Mouse (Mus musculus) limb, embryonic 15.5 days (tissue): ENCODE measurements around the gene S100a1. TPM values are rescaled to one million over a fixed set of nuclear protein-coding genes. Genes with fewer than 3 reads are reported as not detected.

Experiments
- ATAC-seq: fragments of 200-750 bp; cut with Nextera tagmentation; 2 replicates; pipeline ENCODE4 v1.8.0; 2017; ENCODE audit warnings: low read depth, moderate TSS enrichment; ENCODE audit not compliant: insufficient number of reproducible peaks, low FRiP score, low TSS enrichment
- H3K27ac ChIP-seq: fragments of 300-500 bp; sonication (generic); 2 replicates; pipeline ENCODE4 v1.5.1; 2015; ENCODE audit warnings: moderate library complexity, mild to moderate bottlenecking, inconsistent platforms
- H3K27me3 ChIP-seq: fragments of 300-500 bp; sonication (generic); 2 replicates; pipeline ENCODE4 v1.6.1; 2015; ENCODE audit warnings: inconsistent platforms
- H3K36me3 ChIP-seq: fragments of 300-500 bp; sonication (generic); 2 replicates; pipeline ENCODE4 v1.6.1; 2015; ENCODE audit warnings: inconsistent platforms
- H3K4me1 ChIP-seq: fragments of 300-500 bp; sonication (generic); 2 replicates; pipeline ENCODE4 v1.6.1; 2015; ENCODE audit warnings: inconsistent platforms
- H3K4me2 ChIP-seq: fragments of 300-500 bp; sonication (generic); 2 replicates; pipeline ENCODE4 v1.6.1; 2015; ENCODE audit warnings: mild to moderate bottlenecking, inconsistent platforms
- H3K4me3 ChIP-seq: fragments of 300-500 bp; sonication (generic); 2 replicates; pipeline ENCODE4 v1.5.1; 2015; ENCODE audit warnings: mild to moderate bottlenecking, inconsistent platforms
- H3K9ac ChIP-seq: fragments of 300-500 bp; sonication (generic); 2 replicates; pipeline ENCODE4 v1.6.1; 2015; ENCODE audit warnings: inconsistent platforms
- H3K9me3 ChIP-seq: fragments of 300-500 bp; sonication (generic); 2 replicates; pipeline ENCODE4 v1.6.1; 2016; ENCODE audit warnings: inconsistent platforms
- WGBS: fragments of 180-500 bp; shearing (Covaris S2); methylation state at CpG from one replicate; pipeline ENCODE4 v1.1.7; 2015; 5-methylcytosine and 5-hydroxymethylcytosine counted together
- polyA plus RNA-seq: library from polyadenylated mRNA; unstranded; fragments of >200 nt; fragmentation: Nextera tagmentation; extraction: Ambion mirVana; gene quantifications from 2 replicates; pipeline ENCODE4 v1.2.1, GENCODE M21; 2015

S100a1 gene
- polyA plus RNA-seq, 1 experiment from 2014 or later, result 38.7 TPM

DNA sequence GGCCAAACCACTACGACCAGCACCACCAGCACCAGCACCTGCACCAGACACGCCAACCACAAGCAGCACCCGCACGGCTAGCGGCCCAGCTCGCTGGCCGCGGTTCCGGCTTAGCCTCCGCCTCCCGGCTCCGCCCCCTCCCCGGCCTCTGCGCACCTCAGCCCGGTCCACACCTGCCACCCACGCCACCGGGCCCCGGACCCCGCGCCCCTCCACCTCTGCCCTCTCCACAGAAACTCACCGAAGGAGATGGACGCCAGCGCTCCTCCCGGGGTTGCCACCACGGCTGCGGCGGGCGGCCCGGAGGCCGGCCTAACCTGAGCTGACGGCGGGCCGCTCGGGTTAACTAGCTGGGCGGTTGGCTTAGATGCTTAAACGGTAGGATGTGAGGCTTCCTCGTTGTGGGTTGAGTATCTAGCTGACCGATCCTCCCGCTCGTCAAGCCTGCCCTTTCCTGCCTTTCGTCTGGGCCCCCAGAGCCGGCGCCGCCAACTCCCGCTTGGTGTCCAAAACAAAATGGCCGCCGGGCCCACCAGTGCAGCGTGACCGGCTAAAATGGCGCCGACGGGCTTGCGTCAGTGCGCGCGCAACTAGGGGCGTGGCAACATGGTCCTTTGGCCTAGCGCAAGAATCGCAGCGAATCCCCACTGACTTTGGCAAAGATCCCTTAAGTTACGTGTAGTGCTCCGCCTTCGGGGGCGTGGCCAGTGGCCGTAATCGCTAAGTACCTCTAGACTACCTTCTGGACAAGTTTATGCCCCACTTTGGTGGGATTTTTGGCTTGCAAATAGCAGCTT lies 5.0 kb downstream of the S100a1 start, which contains the start of gene Chtop:
Gene Chtop (minus strand): TSS at position 549 of the 797 bp plus-strand sequence.
- under 1% methylated on average over 66 of the region's 66 CpGs for WGBS
- Histone ChIP-seq H3K27me3 (0 out of 2 replicates have a peak, but pooled peaks cover 10% of the 10 kb centered on the region), H3K4me1 (peaks cover 21% of the 10 kb centered on the region), H3K27ac (peak within 1 kb of the TSS; percentile 94), H3K9me3 (no peaks in the 10 kb centered on the region), H3K9ac (peak within 1 kb of the TSS; percentile 97), H3K36me3 (peaks cover 32% of the 10 kb centered on the region), H3K4me3 (peak within 1 kb of the TSS; percentile 89), H3K4me2 (peak within 1 kb of the TSS; percentile 56)
- peak; percentile 91 for ATAC-seq

DNA sequence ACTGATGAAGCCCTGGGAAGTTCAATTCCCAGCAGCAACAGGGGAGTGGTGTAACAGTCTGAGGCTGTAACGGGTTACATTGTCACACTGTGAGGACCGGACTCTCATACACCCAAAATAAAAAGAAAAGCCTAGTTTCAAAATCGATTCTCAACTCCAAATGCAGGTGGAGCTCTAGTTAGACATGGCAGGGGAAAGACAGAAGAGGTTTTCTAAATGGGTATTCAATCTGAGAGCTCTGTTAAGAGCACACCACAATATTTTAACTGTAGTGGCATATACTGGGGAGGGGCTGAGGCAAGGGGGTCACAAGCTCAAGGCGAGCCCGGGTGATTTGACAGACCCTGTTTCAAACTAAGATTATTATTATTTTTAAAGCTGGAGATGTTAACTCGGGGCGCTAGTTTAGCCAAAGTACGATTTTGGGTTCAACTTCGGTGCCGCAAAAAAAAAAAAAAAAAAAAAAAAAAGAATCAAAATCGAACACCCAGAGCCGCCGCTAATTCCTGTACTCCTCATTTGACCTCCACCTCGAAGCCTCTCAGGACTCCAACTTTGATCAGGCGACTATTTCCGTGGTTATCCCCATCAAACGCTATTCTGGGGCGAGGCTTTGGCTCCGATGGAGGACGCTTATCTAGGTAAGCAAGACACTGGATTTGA lies 5.8 kb downstream of the S100a1 start:
- Histone ChIP-seq H3K4me1 (peaks cover 14% of the 10 kb centered on the region), H3K36me3 (peaks cover 38% of the 10 kb centered on the region), H3K4me2 (peak overlapping the region; percentile 56), H3K27me3 (0 out of 2 replicates have a peak, but pooled peaks cover 10% of the 10 kb centered on the region), H3K27ac (peak overlapping the region; percentile 94), H3K9ac (peak overlapping the region; percentile 97), H3K9me3 (no peaks in the 10 kb centered on the region), H3K4me3 (peak overlapping the region; percentile 89)
- ATAC-seq, result no peak
- 2% methylated on average over 20 of the region's 20 CpGs for WGBS

DNA sequence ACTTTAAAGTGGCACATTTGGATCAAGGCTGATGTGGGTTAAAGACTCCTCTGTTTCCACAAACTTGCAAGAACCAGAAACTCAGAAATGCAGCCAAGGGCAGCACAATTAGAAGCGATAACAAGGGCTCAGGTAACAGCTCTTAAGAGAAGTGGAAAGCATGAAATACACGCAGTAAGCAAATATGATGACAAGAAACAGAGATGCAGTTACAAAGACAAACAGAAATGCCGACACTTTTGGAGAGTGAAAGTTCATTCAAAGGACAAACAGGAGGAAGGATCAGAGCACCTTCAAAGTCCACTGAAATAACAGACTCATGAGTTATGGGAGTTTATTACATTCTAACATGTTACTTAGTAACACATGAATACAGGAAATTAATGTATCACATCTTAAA lies 7.8 kb downstream of the S100a1 start:
- Histone ChIP-seq H3K9me3 (no peaks in the 10 kb centered on the region), H3K9ac (no peak overlapping the region), H3K4me3 (no peak overlapping the region), H3K36me3 (peaks cover 56% of the 10 kb centered on the region), H3K4me2 (no peak overlapping the region), H3K27ac (no peak overlapping the region), H3K4me1 (peaks cover 12% of the 10 kb centered on the region), H3K27me3 (no peaks in the 10 kb centered on the region)
- WGBS, result 76% methylated on average over 3 of the region's 3 CpGs
- no peak for ATAC-seq

DNA sequence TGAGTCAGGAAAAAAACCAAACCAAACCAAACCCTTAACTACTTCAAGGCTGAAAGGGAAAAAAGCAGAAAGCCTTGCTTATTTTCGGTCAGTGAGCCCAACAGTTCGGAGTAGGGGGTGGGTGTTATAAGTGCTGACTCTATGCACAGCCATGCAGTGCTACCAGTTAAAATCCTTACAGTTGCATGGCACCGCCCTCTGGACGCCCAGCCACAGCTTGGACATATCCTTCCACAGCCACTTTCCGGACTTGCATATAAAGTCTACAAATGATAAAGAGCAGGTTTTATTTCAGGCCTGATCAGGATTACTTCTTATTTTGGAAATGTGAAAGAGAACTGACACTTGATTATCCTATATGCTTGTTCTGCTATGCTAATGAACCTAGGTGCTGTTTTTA lies 9.0 kb downstream of the S100a1 start:
- peaks cover 64% of the 10 kb centered on the region for H3K36me3 ChIP-seq
- H3K4me3 ChIP-seq, result no peak overlapping the region
- 80% methylated on average over 5 of the region's 5 CpGs for WGBS
- H3K4me2 ChIP-seq, result no peak overlapping the region
- no peaks in the 10 kb centered on the region for H3K9me3 ChIP-seq
- no peaks in the 10 kb centered on the region for H3K27me3 ChIP-seq
- peaks cover 12% of the 10 kb centered on the region for H3K4me1 ChIP-seq
- no peak overlapping the region for H3K27ac ChIP-seq
- ATAC-seq, result no peak
- H3K9ac ChIP-seq, result no peak overlapping the region

- H3K9me3 ChIP-seq, result no peaks in the 10 kb centered on the region
- H3K4me3 ChIP-seq, result no peak overlapping the region
- H3K4me2 ChIP-seq, result no peak overlapping the region
- peaks cover 12% of the 10 kb centered on the region for H3K4me1 ChIP-seq
- ATAC-seq, result no peak
- WGBS, result 84% methylated on average over 4 of the region's 4 CpGs
- H3K9ac ChIP-seq, result no peak overlapping the region
- H3K27me3 ChIP-seq, result no peaks in the 10 kb centered on the region
- no peak overlapping the region for H3K27ac ChIP-seq
- H3K36me3 ChIP-seq, result peaks cover 80% of the 10 kb centered on the region
Measured at GRCm38 (mm10) chr3:90503444-90503843, 10.7 kb downstream of the S100a1 start.

GRCm38 (mm10) chr3:90497597-90497996 lies 16.6 kb downstream of the S100a1 start:
- no peaks in the 10 kb centered on the region for H3K4me1 ChIP-seq
- no peak overlapping the region for H3K4me3 ChIP-seq
- ATAC-seq, result no peak
- H3K27ac ChIP-seq, result no peak overlapping the region
- H3K4me2 ChIP-seq, result no peak overlapping the region
- peaks cover 67% of the 10 kb centered on the region for H3K36me3 ChIP-seq
- H3K9ac ChIP-seq, result no peak overlapping the region
- H3K27me3 ChIP-seq, result no peaks in the 10 kb centered on the region
- H3K9me3 ChIP-seq, result no peaks in the 10 kb centered on the region

- no peaks in the 10 kb centered on the region for H3K4me1 ChIP-seq
- peaks cover 52% of the 10 kb centered on the region for H3K36me3 ChIP-seq
- no peak overlapping the region for H3K4me2 ChIP-seq
- no peak for ATAC-seq
- 86% methylated on average over 7 of the region's 7 CpGs for WGBS
- H3K9me3 ChIP-seq, result no peaks in the 10 kb centered on the region
- no peak overlapping the region for H3K4me3 ChIP-seq
- no peaks in the 10 kb centered on the region for H3K27me3 ChIP-seq
- no peak overlapping the region for H3K9ac ChIP-seq
- no peak overlapping the region for H3K27ac ChIP-seq
Measured at GRCm38 (mm10) chr3:90495850-90496525, 18.2 kb downstream of the S100a1 start.

DNA sequence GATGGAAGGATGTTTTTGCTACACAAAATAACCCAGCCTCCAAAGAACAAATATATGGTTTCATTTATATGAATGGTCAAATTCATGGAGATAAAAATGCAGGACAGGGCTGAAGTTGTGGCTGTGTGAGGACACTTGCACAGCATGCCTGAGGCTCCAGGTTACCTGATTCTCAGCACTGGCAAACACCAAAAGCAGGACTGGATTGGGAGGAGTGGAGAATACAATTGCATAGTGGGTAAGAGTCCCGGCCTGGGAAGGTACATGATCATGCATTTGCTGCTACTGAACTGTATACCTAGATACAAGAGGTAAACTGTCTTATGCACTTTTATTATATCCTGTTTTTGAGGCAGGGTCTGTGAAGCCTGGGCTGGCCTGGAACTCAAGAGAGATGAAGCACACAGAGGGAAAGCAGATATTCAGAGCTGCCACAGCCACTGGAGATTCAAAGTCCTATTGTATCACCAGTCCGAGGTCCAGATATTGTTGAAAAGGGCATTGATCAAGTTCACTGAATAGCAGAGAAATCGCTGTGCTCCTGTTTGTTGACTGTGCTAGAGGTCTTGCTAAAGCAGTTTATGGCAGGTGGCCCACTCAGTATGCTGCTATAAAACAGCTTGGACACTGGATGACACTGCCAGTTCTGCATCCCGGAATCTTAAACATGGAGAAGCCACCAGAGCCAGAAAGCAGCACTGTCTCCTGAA lies 20.2 kb downstream of the S100a1 start:
- WGBS, result 65% methylated on average over 4 of the region's 4 CpGs
- ATAC-seq, result no peak
- Histone ChIP-seq H3K4me3 (no peak overlapping the region), H3K36me3 (peaks cover 42% of the 10 kb centered on the region), H3K4me1 (peaks cover 6% of the 10 kb centered on the region; the same call in 1 of the 2 replicates), H3K4me2 (no peak overlapping the region), H3K9ac (no peak overlapping the region), H3K27me3 (no peaks in the 10 kb centered on the region), H3K27ac (no peak overlapping the region), H3K9me3 (no peaks in the 10 kb centered on the region)

GRCm38 (mm10) chr3:90491350-90491749 lies 22.8 kb downstream of the S100a1 start:
- H3K4me2 ChIP-seq, result no peak overlapping the region
- H3K27me3 ChIP-seq, result no peaks in the 10 kb centered on the region
- H3K36me3 ChIP-seq, result peaks cover 40% of the 10 kb centered on the region
- 45% methylated on average over 2 of the region's 2 CpGs for WGBS
- H3K4me3 ChIP-seq, result no peak overlapping the region
- no peak for ATAC-seq
- no peak overlapping the region for H3K9ac ChIP-seq
- no peak overlapping the region for H3K27ac ChIP-seq
- H3K9me3 ChIP-seq, result no peaks in the 10 kb centered on the region
- H3K4me1 ChIP-seq, result peaks cover 6% of the 10 kb centered on the region; the same call in 1 of the 2 replicates

GRCm38 (mm10) chr3:90490696-90491256 lies 23.4 kb downstream of the S100a1 start, which contains the start of gene Snapin:
Gene Snapin (minus strand): TSS chr3:90491033.
- H3K27me3 ChIP-seq, result no peaks in the 10 kb centered on the region
- no peaks in the 10 kb centered on the region for H3K9me3 ChIP-seq
- H3K9ac ChIP-seq, result peak within 1 kb of the TSS; percentile 74
- WGBS, result under 1% methylated on average over 37 of the region's 37 CpGs
- peak within 1 kb of the TSS; percentile 81 for H3K4me3 ChIP-seq
- H3K4me2 ChIP-seq, result peak within 1 kb of the TSS; percentile 46
- peaks cover 6% of the 10 kb centered on the region; the same call in 1 of the 2 replicates for H3K4me1 ChIP-seq
- peaks cover 40% of the 10 kb centered on the region for H3K36me3 ChIP-seq
- peak; percentile 96 for ATAC-seq
- peak within 1 kb of the TSS; percentile 83 for H3K27ac ChIP-seq

- Histone ChIP-seq H3K36me3 (peaks cover 53% of the 10 kb centered on the region), H3K4me2 (no peak overlapping the region), H3K27me3 (no peaks in the 10 kb centered on the region), H3K9me3 (no peaks in the 10 kb centered on the region), H3K4me1 (peaks cover 6% of the 10 kb centered on the region; the same call in 1 of the 2 replicates), H3K9ac (no peak overlapping the region), H3K4me3 (no peak overlapping the region), H3K27ac (no peak overlapping the region)
- no peak for ATAC-seq
- WGBS, result 77% methylated on average over 6 of the region's 6 CpGs
Measured at GRCm38 (mm10) chr3:90488576-90488975, 25.6 kb downstream of the S100a1 start.
